Mouse (Mus musculus) kidney, embryonic 15.5 days (tissue): ENCODE data around the gene Barhl1. TPM values are rescaled to one million over a fixed set of nuclear protein-coding genes. Genes with fewer than 3 reads are reported as not detected.

Experiments used
- ATAC-seq: fragments of 200-750 bp; cut with Nextera tagmentation; replicated peaks from 2 replicates; pipeline ENCODE4 v1.8.0; 2017; ENCODE audit warnings: moderate TSS enrichment; ENCODE audit not compliant: low FRiP score
- H3K27ac ChIP-seq: fragments of 300-500 bp; sonication (generic); 2 replicates; pipeline ENCODE4 v1.5.1; 2015; ENCODE audit warnings: mild to moderate bottlenecking, inconsistent platforms
- H3K27me3 ChIP-seq: fragments of 300-500 bp; sonication (generic); 2 replicates; pipeline ENCODE4 v1.6.1; 2015; ENCODE audit warnings: inconsistent platforms
- H3K36me3 ChIP-seq: fragments of 300-500 bp; sonication (generic); 2 replicates; pipeline ENCODE4 v1.6.1; 2015; ENCODE audit warnings: inconsistent platforms
- H3K4me1 ChIP-seq: fragments of 300-500 bp; sonication (generic); 2 replicates; pipeline ENCODE4 v1.6.1; 2015; ENCODE audit warnings: inconsistent platforms
- H3K4me2 ChIP-seq: fragments of 300-500 bp; sonication (generic); 2 replicates; pipeline ENCODE4 v1.6.1; 2015; ENCODE audit warnings: moderate library complexity, mild to moderate bottlenecking, inconsistent platforms
- H3K4me3 ChIP-seq: fragments of 300-500 bp; sonication (generic); replicated peaks from 2 replicates; pipeline ENCODE4 v1.5.1; 2015; ENCODE audit warnings: mild to moderate bottlenecking, inconsistent platforms
- H3K9ac ChIP-seq: fragments of 300-500 bp; sonication (generic); 2 replicates; pipeline ENCODE4 v1.6.1; 2015; ENCODE audit warnings: mild to moderate bottlenecking, inconsistent platforms
- H3K9me3 ChIP-seq: fragments of 300-500 bp; sonication (generic); replicated peaks from 2 replicates; pipeline ENCODE4 v1.6.1; 2016; ENCODE audit warnings: inconsistent platforms
- WGBS: fragments of 180-500 bp; shearing (Covaris S2); methylation state at CpG from one replicate; pipeline ENCODE4 v1.1.7; 2015; ENCODE audit warnings: mixed read lengths; 5-methylcytosine and 5-hydroxymethylcytosine counted together
- polyA plus RNA-seq: library from polyadenylated mRNA; unstranded; fragments of >200 nt; fragmentation: Nextera tagmentation; extraction: Ambion mirVana; gene quantifications from 2 replicates; pipeline ENCODE4 v1.2.1, GENCODE M21; 2015

Barhl1 gene
- polyA plus RNA-seq, 1 experiment from 2014 or later: not detected

GRCm38 (mm10) chr2:28892796-28893195 lies 23.7 kb downstream of the Barhl1 start:
- H3K9ac ChIP-seq: no peak overlapping the region
- H3K4me3 ChIP-seq: no peak overlapping the region
- no peak overlapping the region for H3K27ac ChIP-seq
- H3K9me3 ChIP-seq: no peaks in the 10 kb centered on the region
- H3K4me2 ChIP-seq: no peak overlapping the region
- no peak for ATAC-seq
- H3K4me1 ChIP-seq: no peaks in the 10 kb centered on the region
- 55% methylated on average over 1 of the region's 1 CpGs for WGBS
- H3K27me3 ChIP-seq: no peaks in the 10 kb centered on the region
- H3K36me3 ChIP-seq: peaks cover 77% of the 10 kb centered on the region

- WGBS: 75% methylated on average over 4 of the region's 4 CpGs
- Histone ChIP-seq H3K36me3 (peaks cover 67% of the 10 kb centered on the region), H3K27ac (no peak overlapping the region), H3K4me1 (no peaks in the 10 kb centered on the region), H3K9me3 (no peaks in the 10 kb centered on the region), H3K4me3 (no peak overlapping the region), H3K27me3 (no peaks in the 10 kb centered on the region), H3K4me2 (no peak overlapping the region), H3K9ac (no peak overlapping the region)
- ATAC-seq: no peak
These were observed 31.6 kb downstream of the Barhl1 start for GRCm38 (mm10) chr2:28884914-28885313.

GRCm38 (mm10) chr2:28882826-28883485 lies 33.5 kb downstream of the Barhl1 start:
- ATAC-seq: no peak
- Histone ChIP-seq H3K27me3 (no peaks in the 10 kb centered on the region), H3K27ac (no peak overlapping the region), H3K36me3 (peaks cover 61% of the 10 kb centered on the region), H3K4me3 (no peak overlapping the region), H3K9ac (no peak overlapping the region), H3K4me2 (no peak overlapping the region), H3K9me3 (no peaks in the 10 kb centered on the region), H3K4me1 (no peaks in the 10 kb centered on the region)
- whole genome bisulfite sequencing: 81% methylated on average over 6 of the region's 6 CpGs

- Histone ChIP-seq H3K9ac (no peak overlapping the region), H3K4me1 (no peaks in the 10 kb centered on the region), H3K4me3 (no peak overlapping the region), H3K27ac (no peak overlapping the region), H3K9me3 (no peaks in the 10 kb centered on the region), H3K27me3 (no peaks in the 10 kb centered on the region), H3K4me2 (no peak overlapping the region), H3K36me3 (peaks cover 59% of the 10 kb centered on the region)
- ATAC-seq: no peak
- 91% methylated on average over 3 of the region's 3 CpGs for WGBS
These were observed 34.4 kb downstream of the Barhl1 start for GRCm38 (mm10) chr2:28882047-28882446.

GRCm38 (mm10) chr2:28881275-28881674 lies 35.2 kb downstream of the Barhl1 start:
- H3K4me1 ChIP-seq: no peaks in the 10 kb centered on the region
- H3K36me3 ChIP-seq: peaks cover 63% of the 10 kb centered on the region
- H3K4me2 ChIP-seq: no peak overlapping the region
- ATAC-seq: no peak
- no peak overlapping the region for H3K4me3 ChIP-seq
- no peak overlapping the region for H3K27ac ChIP-seq
- H3K27me3 ChIP-seq: no peaks in the 10 kb centered on the region
- H3K9ac ChIP-seq: no peak overlapping the region
- no peaks in the 10 kb centered on the region for H3K9me3 ChIP-seq
- 87% methylated on average over 3 of the region's 3 CpGs for WGBS

- no peaks in the 10 kb centered on the region for H3K27me3 ChIP-seq
- no peak overlapping the region for H3K27ac ChIP-seq
- 87% methylated on average over 11 of the region's 11 CpGs for WGBS
- H3K4me3 ChIP-seq: no peak overlapping the region
- no peak overlapping the region for H3K4me2 ChIP-seq
- no peaks in the 10 kb centered on the region for H3K9me3 ChIP-seq
- H3K9ac ChIP-seq: no peak overlapping the region
- H3K36me3 ChIP-seq: peaks cover 62% of the 10 kb centered on the region
- ATAC-seq: no peak
- H3K4me1 ChIP-seq: no peaks in the 10 kb centered on the region
These were observed 40.9 kb downstream of the Barhl1 start for GRCm38 (mm10) chr2:28875554-28875953.

GRCm38 (mm10) chr2:28867495-28867894 lies 49.0 kb downstream of the Barhl1 start:
- Histone ChIP-seq H3K9me3 (no peaks in the 10 kb centered on the region), H3K36me3 (peaks cover 76% of the 10 kb centered on the region), H3K27ac (no peak overlapping the region), H3K9ac (no peak overlapping the region), H3K4me1 (no peaks in the 10 kb centered on the region), H3K27me3 (no peaks in the 10 kb centered on the region), H3K4me3 (no peak overlapping the region), H3K4me2 (no peak overlapping the region)
- no peak for ATAC-seq
- WGBS: 52% methylated on average over 7 of the region's 7 CpGs

- Histone ChIP-seq H3K27ac (no peak overlapping the region), H3K27me3 (no peaks in the 10 kb centered on the region), H3K4me3 (no peak overlapping the region), H3K9me3 (no peaks in the 10 kb centered on the region), H3K36me3 (peaks cover 95% of the 10 kb centered on the region), H3K4me1 (no peaks in the 10 kb centered on the region), H3K4me2 (no peak overlapping the region), H3K9ac (no peak overlapping the region)
- ATAC-seq: no peak
These were observed 52.6 kb downstream of the Barhl1 start for GRCm38 (mm10) chr2:28863857-28864256.

- Histone ChIP-seq H3K36me3 (peaks cover 98% of the 10 kb centered on the region), H3K9ac (no peak overlapping the region), H3K4me3 (no peak overlapping the region), H3K4me2 (no peak overlapping the region), H3K4me1 (no peaks in the 10 kb centered on the region), H3K27me3 (no peaks in the 10 kb centered on the region), H3K9me3 (no peaks in the 10 kb centered on the region), H3K27ac (no peak overlapping the region)
- WGBS: 95% methylated on average over 8 of the region's 8 CpGs
- ATAC-seq: no peak
These were observed 55.6 kb downstream of the Barhl1 start for GRCm38 (mm10) chr2:28860678-28861423.

GRCm38 (mm10) chr2:28859303-28859702 lies 57.2 kb downstream of the Barhl1 start:
- WGBS: 92% methylated on average over 4 of the region's 4 CpGs

More at GRCm38 (mm10) chr2:28859303-28859702, 57.2 kb downstream of the Barhl1 start:
- Histone ChIP-seq H3K9ac (no peak overlapping the region), H3K4me2 (no peak overlapping the region), H3K4me1 (no peaks in the 10 kb centered on the region), H3K9me3 (no peaks in the 10 kb centered on the region), H3K36me3 (peaks cover 94% of the 10 kb centered on the region), H3K27ac (no peak overlapping the region), H3K4me3 (no peak overlapping the region), H3K27me3 (no peaks in the 10 kb centered on the region)
- ATAC-seq: no peak
